Mouse (Mus musculus) embryonic facial prominence, embryonic 13.5 days (tissue): ENCODE data around the gene Med27. TPM values are rescaled to one million over a fixed set of nuclear protein-coding genes. Genes with fewer than 3 reads are reported as not detected.

Source experiments
- ATAC-seq: fragments of 200-750 bp; cut with Nextera tagmentation; 2 replicates; pipeline ENCODE4 v1.8.0; 2017; ENCODE audit warnings: low read depth; ENCODE audit not compliant: insufficient number of reproducible peaks, insufficient read depth, low FRiP score, low TSS enrichment
- H3K27ac ChIP-seq: fragments of 300-500 bp; sonication (generic); 2 replicates; pipeline ENCODE4 v1.5.1; 2015; ENCODE audit warnings: moderate library complexity, mild to moderate bottlenecking, inconsistent platforms
- H3K27me3 ChIP-seq: fragments of 300-500 bp; sonication (generic); 2 replicates; pipeline ENCODE4 v1.6.1; 2015; ENCODE audit warnings: mild to moderate bottlenecking, inconsistent platforms
- H3K36me3 ChIP-seq: fragments of 300-500 bp; sonication (generic); 2 replicates; pipeline ENCODE4 v1.6.1; 2015; ENCODE audit warnings: mild to moderate bottlenecking, inconsistent platforms
- H3K4me1 ChIP-seq: fragments of 300-500 bp; sonication (generic); 2 replicates; pipeline ENCODE4 v1.6.1; 2015; ENCODE audit warnings: inconsistent platforms
- H3K4me2 ChIP-seq: fragments of 300-500 bp; sonication (generic); 2 replicates; pipeline ENCODE4 v1.6.1; 2015; ENCODE audit warnings: moderate library complexity, mild to moderate bottlenecking, inconsistent platforms
- H3K4me3 ChIP-seq: fragments of 300-500 bp; sonication (generic); 2 replicates; pipeline ENCODE4 v1.5.1; 2015; ENCODE audit warnings: mild to moderate bottlenecking, inconsistent platforms
- H3K9ac ChIP-seq: fragments of 300-500 bp; sonication (generic); 2 replicates; pipeline ENCODE4 v1.6.1; 2015; ENCODE audit warnings: mild to moderate bottlenecking, inconsistent platforms
- H3K9me3 ChIP-seq: fragments of 300-500 bp; sonication (generic); 2 replicates; pipeline ENCODE4 v1.6.1; 2016; ENCODE audit warnings: inconsistent platforms
- WGBS: fragments of 180-500 bp; shearing (Covaris S2); methylation state at CpG from one replicate; pipeline ENCODE4 v1.1.7; 2015; ENCODE audit warnings: mixed read lengths; 5-methylcytosine and 5-hydroxymethylcytosine counted together
- polyA plus RNA-seq: library from polyadenylated mRNA; unstranded; fragments of >200 nt; fragmentation: Nextera tagmentation; extraction: Ambion mirVana; gene quantifications from 2 replicates; pipeline ENCODE4 v1.2.1, GENCODE M21; 2015

Gene Med27
- polyA plus RNA-seq, 1 experiment from 2014 or later: 54.0 TPM

DNA sequence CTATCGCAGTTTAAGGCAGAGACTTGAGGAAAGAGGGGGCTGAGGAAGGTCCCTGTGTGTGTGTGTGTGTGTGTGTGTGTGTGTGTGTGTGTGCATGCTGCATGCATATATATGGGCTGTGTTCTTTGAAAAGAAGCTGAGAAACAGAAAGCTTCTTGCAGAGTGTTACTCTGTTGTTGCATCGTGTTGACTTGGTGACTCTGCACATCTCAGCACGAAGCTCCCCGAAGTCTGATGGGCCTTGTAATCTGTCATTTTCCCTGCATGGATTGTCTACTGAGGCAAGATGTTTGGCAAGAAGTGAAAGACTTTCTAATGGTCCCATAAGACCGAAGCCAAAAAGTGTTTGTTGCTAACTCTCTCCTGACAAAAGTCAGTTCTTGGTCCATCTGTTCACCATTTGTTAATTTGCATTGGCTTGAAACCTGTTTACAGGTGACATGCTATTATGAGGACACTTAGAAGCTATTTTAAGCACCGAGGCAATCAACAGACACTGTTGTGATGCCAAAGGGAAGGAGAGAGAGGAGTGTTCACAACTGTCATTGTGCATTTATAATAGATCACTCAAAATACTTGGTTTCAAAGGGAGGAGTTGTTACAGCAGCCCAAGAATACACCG lies 68.3 kb downstream of the Med27 start:
- H3K4me2 ChIP-seq: no peak overlapping the region
- H3K36me3 ChIP-seq: no peaks in the 10 kb centered on the region
- 81% methylated on average over 7 of the region's 7 CpGs for WGBS
- no peaks in the 10 kb centered on the region for H3K9me3 ChIP-seq
- H3K27me3 ChIP-seq: no peaks in the 10 kb centered on the region
- peaks cover 13% of the 10 kb centered on the region for H3K4me1 ChIP-seq
- H3K4me3 ChIP-seq: no peak overlapping the region
- no peak overlapping the region for H3K27ac ChIP-seq
- ATAC-seq: no peak
- H3K9ac ChIP-seq: no peak overlapping the region

DNA sequence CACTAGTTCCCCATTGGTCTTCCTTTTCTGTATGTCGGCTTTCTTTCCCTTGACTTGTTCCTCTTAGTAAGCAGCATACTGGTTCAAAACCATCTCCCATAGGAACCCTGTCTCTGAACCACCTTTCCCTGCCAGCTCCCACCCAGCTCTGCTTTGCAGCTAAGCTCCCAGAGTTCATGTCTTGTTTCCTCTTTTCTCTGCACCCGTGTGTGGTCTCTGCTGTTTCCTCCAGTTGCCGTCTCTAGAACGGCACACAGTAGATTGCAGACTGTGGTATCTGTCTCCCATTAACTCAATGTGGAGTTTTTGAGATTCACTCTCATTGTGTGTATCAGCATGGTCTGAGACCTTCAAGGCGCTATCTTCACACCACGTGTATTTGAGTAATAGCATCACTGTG lies 71.9 kb downstream of the Med27 start:
- H3K4me1 ChIP-seq: no peaks in the 10 kb centered on the region
- H3K4me2 ChIP-seq: no peak overlapping the region
- ATAC-seq: no peak
- WGBS: 65% methylated on average over 6 of the region's 6 CpGs
- no peak overlapping the region for H3K9ac ChIP-seq
- no peak overlapping the region for H3K4me3 ChIP-seq
- H3K9me3 ChIP-seq: no peaks in the 10 kb centered on the region
- no peaks in the 10 kb centered on the region for H3K27me3 ChIP-seq
- no peaks in the 10 kb centered on the region for H3K36me3 ChIP-seq
- no peak overlapping the region for H3K27ac ChIP-seq

DNA sequence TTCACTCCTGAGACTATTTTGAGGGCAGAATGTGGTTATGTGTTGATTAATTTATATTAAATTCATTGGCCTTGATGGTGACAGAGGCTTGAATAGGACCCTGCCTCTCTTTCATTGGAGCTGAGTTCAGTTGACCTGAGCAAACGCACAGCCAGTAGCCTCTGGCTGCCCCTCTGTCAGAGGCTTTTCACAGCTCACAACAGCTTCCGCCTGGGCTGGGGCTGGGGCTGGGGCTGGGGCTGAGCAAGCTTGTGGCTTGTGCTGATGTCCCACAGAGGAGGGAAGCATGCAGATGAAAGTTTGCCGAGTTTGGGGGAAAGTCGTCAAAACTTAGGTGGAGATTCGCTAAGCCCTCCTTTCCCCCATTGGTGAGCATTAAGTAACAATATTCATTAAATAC lies 72.8 kb downstream of the Med27 start:
- Histone ChIP-seq H3K36me3 (no peaks in the 10 kb centered on the region), H3K27ac (no peak overlapping the region), H3K4me2 (no peak overlapping the region), H3K9me3 (no peaks in the 10 kb centered on the region), H3K27me3 (no peaks in the 10 kb centered on the region), H3K9ac (no peak overlapping the region), H3K4me1 (no peaks in the 10 kb centered on the region), H3K4me3 (no peak overlapping the region)
- ATAC-seq: no peak
- WGBS: 42% methylated on average over 5 of the region's 5 CpGs

DNA sequence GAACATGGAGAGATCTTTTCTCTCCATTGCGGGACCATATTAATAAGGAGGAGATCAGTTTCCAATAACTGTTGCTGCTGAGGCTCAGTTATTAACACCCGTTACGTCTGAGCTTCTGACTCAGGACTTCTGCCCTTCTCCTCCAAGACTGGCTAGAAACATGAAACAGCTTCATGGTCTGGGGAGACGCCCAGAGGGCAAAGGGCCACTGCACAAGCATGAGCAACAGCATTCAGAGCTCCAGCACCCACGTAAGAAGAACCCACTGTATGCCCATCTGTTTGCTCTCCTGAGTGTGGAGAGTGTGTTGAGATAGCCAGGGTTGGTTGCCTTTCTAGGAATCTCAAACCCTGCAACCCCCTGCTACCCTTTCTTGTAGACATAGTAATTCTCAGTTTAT lies 73.3 kb downstream of the Med27 start:
- H3K9ac ChIP-seq: no peak overlapping the region

DNA sequence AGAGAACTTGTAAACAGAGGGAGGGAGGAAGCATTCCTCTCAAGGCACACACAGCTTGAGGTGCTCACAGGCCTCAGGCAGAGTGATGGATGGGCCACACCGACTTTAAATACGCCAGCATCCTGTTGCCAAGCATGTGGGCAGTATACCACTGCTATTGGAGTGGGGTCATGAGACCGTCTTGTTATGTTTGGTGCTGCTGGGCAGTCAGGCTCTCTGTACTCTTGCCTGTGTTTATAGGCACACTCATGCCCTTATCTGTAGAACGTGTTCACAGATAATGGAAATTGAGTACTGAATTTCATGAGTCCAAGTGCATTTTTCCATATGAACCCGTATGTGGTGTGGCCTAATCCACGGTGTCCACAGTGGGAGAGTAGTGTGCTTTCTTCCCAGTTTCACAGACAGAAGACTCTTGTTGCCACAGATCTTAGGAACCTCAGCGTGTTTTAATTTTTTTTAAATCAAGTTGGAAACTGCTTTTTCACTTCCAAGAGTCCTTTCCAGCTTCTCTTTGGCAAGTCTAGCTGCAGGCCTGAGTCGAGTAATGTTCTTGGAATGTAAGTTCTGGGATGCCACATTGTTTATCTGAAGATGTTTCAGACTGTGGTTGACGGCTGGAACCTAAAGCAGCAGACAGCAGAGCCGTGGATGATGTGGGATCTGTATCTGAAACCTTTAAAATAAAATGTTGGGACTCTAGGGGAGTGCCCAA lies 75.7 kb downstream of the Med27 start:
- Histone ChIP-seq H3K9me3 (no peaks in the 10 kb centered on the region), H3K4me3 (no peak overlapping the region), H3K36me3 (no peaks in the 10 kb centered on the region), H3K4me1 (no peaks in the 10 kb centered on the region), H3K27ac (no peak overlapping the region), H3K4me2 (no peak overlapping the region), H3K27me3 (no peaks in the 10 kb centered on the region), H3K9ac (no peak overlapping the region)
- ATAC-seq: no peak
- WGBS: 80% methylated on average over 10 of the region's 10 CpGs

More for the DNA sequence above, 73.3 kb downstream of the Med27 start:
- Histone ChIP-seq H3K27me3 (no peaks in the 10 kb centered on the region), H3K4me1 (no peaks in the 10 kb centered on the region), H3K4me2 (no peak overlapping the region), H3K36me3 (no peaks in the 10 kb centered on the region), H3K27ac (no peak overlapping the region), H3K9me3 (no peaks in the 10 kb centered on the region), H3K4me3 (no peak overlapping the region)
- 56% methylated on average over 5 of the region's 5 CpGs for WGBS
- no peak for ATAC-seq

DNA sequence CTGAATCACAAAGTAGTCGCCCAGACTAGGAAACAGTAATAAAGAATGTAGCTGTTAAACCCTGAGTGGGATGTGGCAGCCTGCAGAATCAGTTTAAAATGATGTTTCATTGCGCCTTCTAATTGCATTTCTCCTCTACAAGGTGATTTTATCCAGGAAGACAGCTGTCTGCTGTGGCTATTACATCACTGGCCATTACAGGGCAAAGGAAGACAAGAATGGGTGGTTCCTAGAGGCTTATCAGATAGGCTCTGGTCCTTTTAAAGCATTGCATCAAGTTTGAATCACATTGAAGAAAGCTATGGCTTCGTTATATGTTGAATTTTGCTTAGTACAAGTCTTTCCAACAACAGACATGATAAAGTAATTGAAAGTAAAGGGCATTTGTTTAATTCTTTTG lies 76.4 kb downstream of the Med27 start:
- Histone ChIP-seq H3K4me3 (no peak overlapping the region), H3K4me1 (no peaks in the 10 kb centered on the region), H3K27me3 (no peaks in the 10 kb centered on the region), H3K9me3 (no peaks in the 10 kb centered on the region), H3K36me3 (no peaks in the 10 kb centered on the region), H3K27ac (no peak overlapping the region), H3K9ac (no peak overlapping the region), H3K4me2 (no peak overlapping the region)
- WGBS: 74% methylated on average over 3 of the region's 3 CpGs
- no peak for ATAC-seq

DNA sequence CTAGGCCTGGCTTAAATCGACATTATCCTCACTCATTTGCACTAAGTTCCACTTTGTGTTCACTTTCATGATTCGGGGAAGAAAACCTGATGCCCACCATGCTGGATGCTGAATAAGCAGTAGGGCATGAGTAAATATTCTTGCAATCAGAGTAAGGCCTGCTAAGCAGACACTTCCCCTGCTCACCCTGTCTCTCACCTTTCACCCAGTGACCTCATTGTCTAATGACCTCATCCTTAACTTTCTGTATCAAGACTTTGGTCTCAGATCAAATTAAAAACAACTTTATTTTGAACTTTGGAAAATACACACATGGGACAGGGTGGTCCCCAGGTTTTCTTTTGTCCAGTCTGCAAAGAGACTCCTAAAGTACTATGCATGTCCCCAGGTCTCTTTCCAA lies 78.8 kb downstream of the Med27 start:
- WGBS: 78% methylated on average over 2 of the region's 2 CpGs
- no peak overlapping the region for H3K9ac ChIP-seq

DNA sequence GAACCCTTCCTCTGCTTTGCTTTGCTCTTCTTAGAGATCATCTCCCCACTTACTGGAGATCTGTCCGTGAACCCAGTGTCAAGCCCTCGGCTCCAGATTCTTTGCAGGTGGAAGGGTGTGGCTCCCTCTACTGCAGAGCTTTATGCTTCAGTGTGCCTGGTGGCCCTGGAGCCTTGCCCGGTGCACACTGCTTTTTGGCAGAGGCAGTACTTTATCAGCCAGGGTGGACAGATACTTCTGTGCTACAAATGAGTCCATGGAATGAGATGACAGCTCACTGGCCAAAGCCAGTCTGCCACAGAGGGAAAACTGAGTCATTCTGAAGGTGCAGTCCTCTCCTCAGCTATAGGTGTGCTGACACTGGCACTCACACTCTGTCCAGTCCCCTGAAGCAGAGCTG lies 80.1 kb downstream of the Med27 start:
- 82% methylated on average over 3 of the region's 3 CpGs for WGBS
- H3K9me3 ChIP-seq: no peaks in the 10 kb centered on the region
- no peak overlapping the region for H3K9ac ChIP-seq
- no peak overlapping the region for H3K27ac ChIP-seq
- H3K36me3 ChIP-seq: no peaks in the 10 kb centered on the region
- H3K27me3 ChIP-seq: no peaks in the 10 kb centered on the region
- no peak overlapping the region for H3K4me2 ChIP-seq
- no peaks in the 10 kb centered on the region for H3K4me1 ChIP-seq
- no peak overlapping the region for H3K4me3 ChIP-seq
- ATAC-seq: no peak

More for the DNA sequence above, 78.8 kb downstream of the Med27 start:
- no peaks in the 10 kb centered on the region for H3K27me3 ChIP-seq
- no peaks in the 10 kb centered on the region for H3K9me3 ChIP-seq
- no peak overlapping the region for H3K4me2 ChIP-seq
- H3K4me3 ChIP-seq: no peak overlapping the region
- no peaks in the 10 kb centered on the region for H3K4me1 ChIP-seq
- H3K27ac ChIP-seq: no peak overlapping the region
- no peak for ATAC-seq
- no peaks in the 10 kb centered on the region for H3K36me3 ChIP-seq

DNA sequence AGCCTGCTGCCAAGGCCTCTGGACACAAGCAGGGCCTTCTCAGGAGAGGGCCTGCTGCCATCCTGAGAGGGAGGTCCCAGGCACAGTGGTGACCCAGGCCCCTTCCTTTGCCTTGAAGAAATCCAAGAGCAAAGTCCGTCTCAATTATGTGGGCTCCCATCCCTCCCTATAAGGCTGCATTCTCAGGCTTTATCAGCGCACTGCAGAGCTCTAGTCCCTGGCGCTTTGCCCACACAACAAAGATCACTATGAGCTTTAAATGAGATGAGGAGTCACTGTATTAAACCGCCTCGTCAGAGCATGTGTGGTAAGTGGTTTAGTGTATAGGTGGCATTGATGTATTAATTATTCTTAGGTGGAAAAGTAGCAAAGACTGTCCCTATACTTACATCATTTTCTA lies 85.9 kb downstream of the Med27 start:
- H3K27me3 ChIP-seq: no peaks in the 10 kb centered on the region
- H3K27ac ChIP-seq: no peak overlapping the region
- no peak for ATAC-seq
- no peaks in the 10 kb centered on the region for H3K4me1 ChIP-seq
- no peaks in the 10 kb centered on the region for H3K36me3 ChIP-seq
- no peak overlapping the region for H3K4me3 ChIP-seq
- no peaks in the 10 kb centered on the region for H3K9me3 ChIP-seq
- no peak overlapping the region for H3K4me2 ChIP-seq
- WGBS: 81% methylated on average over 5 of the region's 5 CpGs
- H3K9ac ChIP-seq: no peak overlapping the region

DNA sequence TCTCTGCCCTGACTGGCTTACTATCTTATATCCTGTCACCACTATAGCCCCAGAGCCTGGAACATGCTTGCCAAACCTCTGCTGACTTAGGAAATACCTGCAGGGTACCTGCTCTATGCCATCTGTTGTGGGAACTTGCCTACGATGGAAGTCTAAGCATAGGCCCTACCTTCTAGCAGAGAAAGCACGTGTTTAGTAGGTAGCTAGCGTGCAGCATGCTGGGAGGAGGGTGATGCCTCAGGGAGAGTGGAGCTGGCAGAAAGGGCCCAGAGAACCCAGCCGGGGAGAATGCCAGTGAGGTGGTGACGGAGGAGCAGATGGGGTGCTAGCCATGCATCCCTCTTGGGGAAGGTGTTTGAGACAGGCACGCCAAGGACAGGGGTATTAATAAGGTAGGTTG lies 89.8 kb downstream of the Med27 start:
- Histone ChIP-seq H3K4me3 (no peak overlapping the region), H3K27me3 (no peaks in the 10 kb centered on the region), H3K36me3 (no peaks in the 10 kb centered on the region), H3K4me1 (peaks cover 5% of the 10 kb centered on the region), H3K9ac (no peak overlapping the region), H3K9me3 (no peaks in the 10 kb centered on the region), H3K4me2 (no peak overlapping the region), H3K27ac (no peak overlapping the region)
- no peak for ATAC-seq
- WGBS: 89% methylated on average over 6 of the region's 6 CpGs

DNA sequence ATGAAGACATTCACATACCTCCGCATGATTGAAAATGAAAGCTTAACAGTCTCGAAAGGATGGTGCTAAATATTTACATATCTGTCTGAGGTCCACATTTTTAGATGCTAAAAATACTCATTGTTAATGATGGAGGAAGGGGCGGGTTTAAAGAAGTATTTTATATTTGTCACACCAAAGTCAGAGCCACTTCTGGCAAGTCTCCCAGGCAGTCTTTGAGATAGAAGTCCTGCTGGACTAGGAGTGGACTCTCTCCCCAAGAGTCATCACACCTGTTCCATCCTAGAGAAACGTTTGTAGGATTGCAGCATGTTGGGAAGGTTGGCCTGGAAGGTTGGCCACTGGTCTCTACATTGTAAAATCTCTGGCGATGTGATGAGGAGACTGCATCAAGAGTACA lies 90.5 kb downstream of the Med27 start:
- no peaks in the 10 kb centered on the region for H3K36me3 ChIP-seq
- no peak for ATAC-seq
- no peaks in the 10 kb centered on the region for H3K9me3 ChIP-seq
- H3K4me2 ChIP-seq: no peak overlapping the region
- 88% methylated on average over 5 of the region's 5 CpGs for WGBS
- no peak overlapping the region for H3K27ac ChIP-seq
- H3K27me3 ChIP-seq: no peaks in the 10 kb centered on the region
- H3K4me1 ChIP-seq: peaks cover 5% of the 10 kb centered on the region
- H3K9ac ChIP-seq: no peak overlapping the region
- no peak overlapping the region for H3K4me3 ChIP-seq

DNA sequence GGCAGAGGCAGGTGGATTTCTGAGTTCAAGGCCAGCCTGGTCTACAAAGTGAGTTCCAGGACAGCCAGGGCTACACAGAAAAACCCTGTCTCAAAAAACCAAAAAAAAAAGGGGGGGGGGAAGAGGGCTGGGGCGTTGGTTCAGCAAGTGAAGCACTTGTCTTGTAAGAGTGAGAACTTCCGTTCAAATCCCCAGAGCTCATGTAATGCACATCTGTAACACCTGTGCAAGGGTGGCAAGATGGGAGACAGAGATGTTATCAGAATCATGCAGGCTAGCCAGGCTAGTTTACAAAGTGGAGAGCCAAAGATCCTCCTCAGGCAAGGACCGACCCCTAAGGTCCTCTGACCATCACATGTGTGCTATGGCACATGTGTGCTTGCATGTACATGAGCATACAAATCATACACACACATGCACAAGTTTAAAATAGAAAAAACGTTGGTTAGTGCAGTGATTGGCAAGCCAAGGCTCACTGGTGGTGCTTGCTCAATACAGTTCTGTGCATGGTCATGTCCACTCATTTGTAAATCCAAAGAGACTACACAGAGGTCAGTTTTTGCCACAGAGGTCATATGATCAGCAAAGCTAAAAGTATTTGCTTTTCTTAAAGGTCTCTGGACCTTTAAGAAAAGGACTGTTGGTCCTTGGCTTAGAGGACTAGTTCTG lies 91.4 kb downstream of the Med27 start:
- H3K4me2 ChIP-seq: no peak overlapping the region
- H3K4me3 ChIP-seq: no peak overlapping the region
- no peaks in the 10 kb centered on the region for H3K9me3 ChIP-seq
- no peaks in the 10 kb centered on the region for H3K36me3 ChIP-seq
- no peak overlapping the region for H3K9ac ChIP-seq
- H3K4me1 ChIP-seq: peaks cover 5% of the 10 kb centered on the region
- WGBS: 88% methylated on average over 4 of the region's 4 CpGs
- no peak for ATAC-seq
- no peak overlapping the region for H3K27ac ChIP-seq
- no peaks in the 10 kb centered on the region for H3K27me3 ChIP-seq
